Mouse (Mus musculus): ENCODE data around the gene Ric3. TPM values are rescaled to one million over a fixed set of nuclear protein-coding genes. Genes with fewer than 3 reads are reported as not detected.
"Not testable (repeated sequence)": the region's sequence is repeated elsewhere in the genome, so short reads cannot be mapped to it uniquely, and the experiment has no call there.

The Ric3 gene
- polyA plus RNA-seq (2015; fragmentation: Nextera tagmentation; extraction: Ambion mirVana) = 0.66 and 1.2 TPM in 2 replicates

GRCm38 (mm10) chr7:109083113-109083812 lies at the start of gene Ric3:
Gene Ric3 (minus strand): TSS chr7:109083331.
- WGBS = 4% methylated on average over 48 of the region's 50 CpGs
- H3K4me2 ChIP-seq (ENCODE audit: low read length) = peak within 1 kb of the TSS; percentile 62
- no peak within 1 kb of the TSS for H3K9ac ChIP-seq (ENCODE audit: low read depth, low read length)
- ATAC-seq (replicated peaks; ENCODE audit: low FRiP score, low read depth) (no peak), DNase-seq (ENCODE audit: low spot score) (no peak)
- H3K27ac ChIP-seq = no peak within 1 kb of the TSS
- no peak for TF ChIP-seq CTCF (IDR thresholded peaks at IDR 0.05; ENCODE audit: low read depth)
- peaks cover 6% of the 10 kb centered on the region; the same call in 1 of the 2 replicates for H3K4me1 ChIP-seq (replicated peaks; ENCODE audit: insufficient read depth, low read length)
- no peaks in the 10 kb centered on the region for H3K27me3 ChIP-seq (ENCODE audit: insufficient read depth, low read length)
- H3K4me3 ChIP-seq (replicated peaks; ENCODE audit: low read depth, low read length) = peak within 1 kb of the TSS; percentile 35
- H3K9me3 ChIP-seq (replicated peaks; ENCODE audit: low read length) = no peaks in the 10 kb centered on the region
- H3K36me3 ChIP-seq (ENCODE audit: insufficient read depth, low read length) = no peaks in the 10 kb centered on the region

GRCm38 (mm10) chr7:109131565-109131964 lies 48.4 kb upstream of the Ric3 start:
- no peak overlapping the region for H3K4me3 ChIP-seq (replicated peaks; ENCODE audit: low read depth, low read length)
- no peak for DNase-seq (ENCODE audit: low spot score)
- ATAC-seq (replicated peaks; ENCODE audit: low FRiP score, low read depth) = no peak
- TF ChIP-seq CTCF (IDR thresholded peaks at IDR 0.05; ENCODE audit: low read depth) = no peak
- no peaks in the 10 kb centered on the region for H3K9me3 ChIP-seq (replicated peaks; ENCODE audit: low read length)
- H3K9ac ChIP-seq (ENCODE audit: low read depth, low read length) = no peak overlapping the region
- H3K27ac ChIP-seq = no peak overlapping the region
- WGBS = 71% methylated on average over 2 of the region's 2 CpGs
- no peak overlapping the region for H3K4me2 ChIP-seq (ENCODE audit: low read length)
- no peaks in the 10 kb centered on the region for H3K36me3 ChIP-seq (ENCODE audit: insufficient read depth, low read length)
- no peaks in the 10 kb centered on the region for H3K27me3 ChIP-seq (ENCODE audit: insufficient read depth, low read length)
- H3K4me1 ChIP-seq (replicated peaks; ENCODE audit: insufficient read depth, low read length) = no peaks in the 10 kb centered on the region

- Histone ChIP-seq H3K4me1 (replicated peaks; ENCODE audit: insufficient read depth, low read length) (no peaks in the 10 kb centered on the region), H3K9me3 (replicated peaks; ENCODE audit: low read length) (no peaks in the 10 kb centered on the region), H3K4me2 (ENCODE audit: low read length) (no peak overlapping the region), H3K27ac (no peak overlapping the region), H3K27me3 (ENCODE audit: insufficient read depth, low read length) (no peaks in the 10 kb centered on the region), H3K4me3 (replicated peaks; ENCODE audit: low read depth, low read length) (no peak overlapping the region), H3K36me3 (ENCODE audit: insufficient read depth, low read length) (no peaks in the 10 kb centered on the region), H3K9ac (ENCODE audit: low read depth, low read length) (no peak overlapping the region)
- DNase-seq (ENCODE audit: low spot score) (no peak), ATAC-seq (replicated peaks; ENCODE audit: low FRiP score, low read depth) (no peak)
- 74% methylated on average over 5 of the region's 5 CpGs for WGBS
- TF ChIP-seq CTCF (IDR thresholded peaks at IDR 0.05; ENCODE audit: low read depth) = no peak
These were observed 47.0 kb upstream of the Ric3 start for GRCm38 (mm10) chr7:109129946-109130686.

- H3K9ac ChIP-seq (ENCODE audit: low read depth, low read length) = no peak overlapping the region
- no peaks in the 10 kb centered on the region for H3K4me1 ChIP-seq (replicated peaks; ENCODE audit: insufficient read depth, low read length)
- no peaks in the 10 kb centered on the region for H3K36me3 ChIP-seq (ENCODE audit: insufficient read depth, low read length)
- H3K9me3 ChIP-seq (replicated peaks; ENCODE audit: low read length) = no peaks in the 10 kb centered on the region
- TF ChIP-seq CTCF (IDR thresholded peaks at IDR 0.05; ENCODE audit: low read depth) = no peak
- peak; percentile 72 for DNase-seq (ENCODE audit: low spot score)
- no peak overlapping the region for H3K27ac ChIP-seq
- no peak for ATAC-seq (replicated peaks; ENCODE audit: low FRiP score, low read depth)
- no peaks in the 10 kb centered on the region for H3K27me3 ChIP-seq (ENCODE audit: insufficient read depth, low read length)
- H3K4me2 ChIP-seq (ENCODE audit: low read length) = no peak overlapping the region
- H3K4me3 ChIP-seq (replicated peaks; ENCODE audit: low read depth, low read length) = no peak overlapping the region
These were observed 46.3 kb upstream of the Ric3 start for GRCm38 (mm10) chr7:109129442-109129841.

GRCm38 (mm10) chr7:109115929-109116328 lies 32.8 kb upstream of the Ric3 start:
- Histone ChIP-seq H3K9ac (ENCODE audit: low read depth, low read length) (no peak overlapping the region), H3K27me3 (ENCODE audit: insufficient read depth, low read length) (no peaks in the 10 kb centered on the region), H3K27ac (no peak overlapping the region), H3K4me1 (replicated peaks; ENCODE audit: insufficient read depth, low read length) (no peaks in the 10 kb centered on the region), H3K4me3 (replicated peaks; ENCODE audit: low read depth, low read length) (no peak overlapping the region), H3K36me3 (ENCODE audit: insufficient read depth, low read length) (no peaks in the 10 kb centered on the region), H3K9me3 (replicated peaks; ENCODE audit: low read length) (no peaks in the 10 kb centered on the region), H3K4me2 (ENCODE audit: low read length) (no peak overlapping the region)
- WGBS = 65% methylated on average over 4 of the region's 4 CpGs
- no peak for ATAC-seq (replicated peaks; ENCODE audit: low FRiP score, low read depth)
- no peak for TF ChIP-seq CTCF (IDR thresholded peaks at IDR 0.05; ENCODE audit: low read depth)
- no peak for DNase-seq (ENCODE audit: low spot score)

- not testable (repeated sequence) for DNase-seq (ENCODE audit: low spot score); H3K4me2 ChIP-seq (ENCODE audit: low read length); H3K27me3 ChIP-seq (ENCODE audit: insufficient read depth, low read length); H3K27ac ChIP-seq; H3K9me3 ChIP-seq (replicated peaks; ENCODE audit: low read length); H3K4me3 ChIP-seq (replicated peaks; ENCODE audit: low read depth, low read length); ATAC-seq (replicated peaks; ENCODE audit: low FRiP score, low read depth); H3K36me3 ChIP-seq (ENCODE audit: insufficient read depth, low read length); H3K9ac ChIP-seq (ENCODE audit: low read depth, low read length); H3K4me1 ChIP-seq (replicated peaks; ENCODE audit: insufficient read depth, low read length)
- no CpG with 5 or more reads among the region's 4 CpGs for WGBS
These were observed 32.4 kb upstream of the Ric3 start for GRCm38 (mm10) chr7:109115488-109115887.

Measured in kidney, postnatal 0 days (tissue).